Mouse (Mus musculus) heart, embryonic 13.5 days (tissue): ENCODE data around the gene Pld1. TPM values are rescaled to one million over a fixed set of nuclear protein-coding genes. Genes with fewer than 3 reads are reported as not detected.

ENCODE experiments used
- ATAC-seq: fragments of 200-750 bp; cut with Nextera tagmentation; 2 replicates; pipeline ENCODE4 v1.8.0; 2017; ENCODE audit warnings: moderate TSS enrichment; ENCODE audit not compliant: insufficient number of reproducible peaks, low FRiP score, low TSS enrichment; ENCODE audit errors: extremely low read depth
- H3K27ac ChIP-seq: fragments of 300-500 bp; sonication (generic); replicated peaks from 2 replicates; pipeline ENCODE4 v1.5.1; 2015; ENCODE audit warnings: moderate library complexity, mild to moderate bottlenecking, inconsistent platforms
- H3K27me3 ChIP-seq: fragments of 300-500 bp; sonication (generic); replicated peaks from 2 replicates; pipeline ENCODE4 v1.6.1; 2015; ENCODE audit warnings: mild to moderate bottlenecking, inconsistent platforms
- H3K36me3 ChIP-seq: fragments of 300-500 bp; sonication (generic); 2 replicates; pipeline ENCODE4 v1.6.1; 2015; ENCODE audit warnings: mild to moderate bottlenecking, inconsistent platforms
- H3K4me1 ChIP-seq: fragments of 300-500 bp; sonication (generic); 2 replicates; pipeline ENCODE4 v1.6.1; 2015; ENCODE audit warnings: inconsistent platforms
- H3K4me2 ChIP-seq: fragments of 300-500 bp; sonication (generic); 2 replicates; pipeline ENCODE4 v1.6.1; 2015; ENCODE audit warnings: inconsistent platforms, mild to moderate bottlenecking, moderate library complexity
- H3K4me3 ChIP-seq: fragments of 300-500 bp; sonication (generic); 2 replicates; pipeline ENCODE4 v1.5.1; 2015; ENCODE audit warnings: moderate library complexity, mild to moderate bottlenecking, inconsistent platforms
- H3K9ac ChIP-seq: fragments of 300-500 bp; sonication (generic); 2 replicates; pipeline ENCODE4 v1.6.1; 2015; ENCODE audit warnings: inconsistent platforms, mild to moderate bottlenecking, moderate library complexity
- H3K9me3 ChIP-seq: fragments of 300-500 bp; sonication (generic); 2 replicates; pipeline ENCODE4 v1.6.1; 2016; ENCODE audit warnings: inconsistent platforms
- WGBS: fragments of 180-500 bp; shearing (Covaris S2); methylation state at CpG from one replicate; pipeline ENCODE4 v1.1.7; 2015; ENCODE audit warnings: mixed read lengths; 5-methylcytosine and 5-hydroxymethylcytosine counted together
- polyA plus RNA-seq: library from polyadenylated mRNA; unstranded; fragments of >200 nt; fragmentation: Nextera tagmentation; extraction: Ambion mirVana; gene quantifications from 2 replicates; pipeline ENCODE4 v1.2.1, GENCODE M21; 2015

Pld1 gene
- polyA plus RNA-seq, 1 experiment from 2014 or later, result 4.1 TPM

DNA sequence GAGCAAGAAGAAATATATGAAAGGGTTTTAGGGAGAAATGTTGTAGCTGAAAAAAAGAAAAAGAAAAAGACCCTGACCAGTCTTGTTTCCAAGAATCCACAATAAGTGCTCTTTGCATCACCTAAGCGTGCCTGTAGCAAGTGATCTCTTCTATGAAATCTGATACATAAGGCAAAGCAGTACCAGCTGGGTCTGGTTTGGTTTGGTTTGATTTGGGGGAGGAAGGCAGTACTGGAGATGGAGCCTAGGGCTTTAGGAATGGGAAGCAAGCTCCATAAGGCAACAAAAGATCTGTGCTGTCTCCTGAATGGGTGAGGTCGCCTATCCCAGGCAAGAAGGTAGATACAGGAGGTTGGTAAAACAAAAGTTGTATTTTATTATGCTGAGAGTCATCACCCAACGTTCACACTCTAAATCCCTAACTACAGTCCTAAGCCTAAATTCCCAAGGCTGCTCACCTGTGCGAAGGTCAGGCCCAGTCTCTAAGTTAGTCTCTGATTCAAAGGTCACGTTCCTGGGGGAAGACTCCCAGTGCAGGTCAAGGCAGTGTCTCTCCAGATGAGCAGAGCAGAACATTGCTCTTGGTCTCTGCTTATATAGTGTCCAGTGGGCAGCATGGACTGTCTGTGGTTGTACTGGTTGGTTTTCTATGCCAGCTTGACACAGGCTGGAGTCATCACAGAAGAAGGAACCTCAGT, 10.8 kb downstream of the Pld1 start:
- Histone ChIP-seq H3K4me1 (no peaks in the 10 kb centered on the region), H3K9me3 (no peaks in the 10 kb centered on the region)
- WGBS, result 79% methylated on average over 5 of the region's 5 CpGs

DNA sequence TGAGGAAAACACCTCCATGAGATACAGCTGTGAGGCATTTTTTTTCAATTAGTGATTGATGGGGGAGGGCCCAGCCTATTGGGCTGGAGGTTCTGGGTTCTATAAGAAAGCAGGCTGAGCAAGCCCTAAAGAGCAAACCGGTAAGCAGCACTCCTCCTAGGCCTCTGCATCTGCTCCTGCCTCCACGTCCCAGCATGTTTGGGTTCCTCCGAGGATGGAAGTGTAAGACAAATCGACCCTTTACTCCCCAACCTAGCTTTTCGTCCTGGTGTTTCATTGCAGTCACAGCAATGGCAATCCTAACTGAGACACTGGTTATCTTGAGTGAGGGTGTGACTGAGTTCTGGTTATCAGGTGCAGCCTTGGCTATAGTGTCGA, 11.4 kb downstream of the Pld1 start:
- no peaks in the 10 kb centered on the region for H3K4me1 ChIP-seq
- H3K27ac ChIP-seq, result no peak overlapping the region
- H3K36me3 ChIP-seq, result peaks cover 13% of the 10 kb centered on the region; the same call in 1 of the 2 replicates
- no peak overlapping the region for H3K9ac ChIP-seq
- ATAC-seq, result no peak
- no peak overlapping the region for H3K4me2 ChIP-seq
- H3K4me3 ChIP-seq, result no peak overlapping the region
- WGBS, result 66% methylated on average over 6 of the region's 6 CpGs
- H3K27me3 ChIP-seq, result no peaks in the 10 kb centered on the region
- H3K9me3 ChIP-seq, result no peaks in the 10 kb centered on the region

More for the DNA sequence above, 10.8 kb downstream of the Pld1 start:
- ATAC-seq, result no peak
- no peak overlapping the region for H3K4me3 ChIP-seq
- no peaks in the 10 kb centered on the region for H3K27me3 ChIP-seq
- H3K27ac ChIP-seq, result no peak overlapping the region
- peaks cover 13% of the 10 kb centered on the region; the same call in 1 of the 2 replicates for H3K36me3 ChIP-seq
- H3K9ac ChIP-seq, result no peak overlapping the region
- H3K4me2 ChIP-seq, result no peak overlapping the region

DNA sequence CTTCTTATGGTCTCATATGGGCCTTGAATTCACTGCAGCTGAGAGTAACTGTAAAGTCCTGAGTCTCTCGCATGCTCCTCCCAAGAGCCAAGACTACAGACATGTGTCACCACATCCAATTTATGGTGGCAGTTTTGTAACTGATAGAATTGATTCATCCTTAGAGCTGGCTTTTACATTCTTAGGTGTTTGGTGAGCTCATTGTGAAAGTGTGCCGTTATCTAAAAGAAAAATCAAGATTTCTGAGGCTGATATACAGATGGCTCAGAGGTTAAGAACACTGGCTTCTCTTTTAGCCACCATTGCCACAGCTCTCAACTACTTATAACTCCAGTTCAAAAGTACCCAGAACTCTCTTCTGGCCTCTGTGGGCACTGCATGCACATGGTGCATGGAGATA, 12.2 kb downstream of the Pld1 start:
- Histone ChIP-seq H3K27me3 (no peaks in the 10 kb centered on the region), H3K27ac (no peak overlapping the region), H3K36me3 (peaks cover 13% of the 10 kb centered on the region; the same call in 1 of the 2 replicates), H3K4me1 (no peaks in the 10 kb centered on the region), H3K9ac (no peak overlapping the region), H3K9me3 (no peaks in the 10 kb centered on the region), H3K4me2 (no peak overlapping the region), H3K4me3 (no peak overlapping the region)
- WGBS, result 84% methylated on average over 2 of the region's 2 CpGs
- no peak for ATAC-seq

DNA sequence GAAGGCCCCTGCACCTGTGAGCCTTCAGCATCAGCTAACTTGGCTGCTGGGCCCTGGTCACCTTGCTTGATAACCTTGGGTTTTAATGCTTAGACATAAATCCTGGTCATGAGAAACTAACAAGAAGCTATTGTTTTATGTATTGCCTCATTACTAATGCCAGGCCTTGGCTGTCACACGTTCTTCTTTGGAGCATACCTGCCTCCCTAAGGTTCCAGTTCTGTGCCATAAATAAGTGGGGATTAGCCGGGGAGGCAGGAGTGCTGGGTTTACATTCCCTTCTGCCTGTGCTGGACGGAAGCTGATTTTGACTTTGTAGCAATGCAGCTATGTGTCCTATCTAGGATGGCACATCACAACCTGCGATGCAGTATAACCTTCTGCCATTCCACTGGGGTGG, 13.2 kb downstream of the Pld1 start:
- H3K4me1 ChIP-seq, result no peaks in the 10 kb centered on the region
- no peaks in the 10 kb centered on the region for H3K9me3 ChIP-seq
- no peak overlapping the region for H3K9ac ChIP-seq
- no peak overlapping the region for H3K4me2 ChIP-seq
- H3K36me3 ChIP-seq, result peaks cover 13% of the 10 kb centered on the region; the same call in 1 of the 2 replicates
- WGBS, result 75% methylated on average over 4 of the region's 4 CpGs
- no peaks in the 10 kb centered on the region for H3K27me3 ChIP-seq
- no peak for ATAC-seq
- no peak overlapping the region for H3K4me3 ChIP-seq
- H3K27ac ChIP-seq, result no peak overlapping the region

DNA sequence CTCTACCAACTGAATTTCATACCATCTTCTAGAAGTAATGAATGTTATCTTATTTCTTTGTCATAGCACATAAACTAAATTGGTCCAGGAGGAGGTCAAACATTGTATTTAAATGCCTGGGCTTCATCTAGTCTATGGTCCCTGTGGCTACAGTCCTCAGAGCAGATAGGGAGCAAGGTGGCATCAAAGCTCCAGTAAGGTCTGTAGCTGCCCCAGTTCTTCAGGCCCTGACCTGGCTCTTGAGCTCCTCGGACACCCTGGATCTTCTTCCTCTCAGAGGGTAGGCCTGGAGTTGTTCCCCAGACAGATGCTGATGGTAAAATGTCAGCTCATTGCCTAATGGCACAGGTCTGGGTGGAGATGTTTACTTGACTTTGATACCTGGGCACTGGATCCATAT, 17.5 kb downstream of the Pld1 start:
- no peak overlapping the region for H3K27ac ChIP-seq
- H3K4me3 ChIP-seq, result no peak overlapping the region
- no peaks in the 10 kb centered on the region for H3K9me3 ChIP-seq
- ATAC-seq, result no peak
- peaks cover 13% of the 10 kb centered on the region; the same call in 1 of the 2 replicates for H3K36me3 ChIP-seq
- WGBS, result 91% methylated on average over 1 of the region's 1 CpGs
- no peak overlapping the region for H3K4me2 ChIP-seq
- H3K9ac ChIP-seq, result no peak overlapping the region
- H3K4me1 ChIP-seq, result no peaks in the 10 kb centered on the region
- no peaks in the 10 kb centered on the region for H3K27me3 ChIP-seq

DNA sequence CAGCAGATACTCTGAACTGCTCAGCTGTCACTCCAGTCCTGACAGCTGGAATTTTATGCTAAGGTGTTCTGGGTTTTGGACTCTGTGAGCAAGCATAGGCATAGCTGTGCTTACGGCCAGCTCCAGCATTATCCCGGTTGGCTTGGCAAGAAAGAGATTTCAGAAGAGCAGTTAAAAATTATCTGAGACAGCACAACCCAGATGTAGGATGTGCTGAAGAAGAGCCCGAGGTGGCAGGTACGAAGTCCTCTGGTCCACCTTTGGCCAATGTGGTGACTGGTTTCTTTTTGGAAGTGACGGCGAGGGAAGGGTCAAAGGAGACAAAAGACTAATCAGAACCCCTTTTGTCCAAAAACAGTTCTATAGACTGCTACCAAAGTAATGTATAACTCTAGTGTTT, 20.7 kb downstream of the Pld1 start:
- no peak overlapping the region for H3K4me3 ChIP-seq
- H3K4me2 ChIP-seq, result no peak overlapping the region
- no peaks in the 10 kb centered on the region for H3K9me3 ChIP-seq
- 87% methylated on average over 6 of the region's 6 CpGs for WGBS
- H3K36me3 ChIP-seq, result no peaks in the 10 kb centered on the region
- no peaks in the 10 kb centered on the region for H3K4me1 ChIP-seq
- no peak for ATAC-seq
- no peak overlapping the region for H3K9ac ChIP-seq
- no peaks in the 10 kb centered on the region for H3K27me3 ChIP-seq
- no peak overlapping the region for H3K27ac ChIP-seq

DNA sequence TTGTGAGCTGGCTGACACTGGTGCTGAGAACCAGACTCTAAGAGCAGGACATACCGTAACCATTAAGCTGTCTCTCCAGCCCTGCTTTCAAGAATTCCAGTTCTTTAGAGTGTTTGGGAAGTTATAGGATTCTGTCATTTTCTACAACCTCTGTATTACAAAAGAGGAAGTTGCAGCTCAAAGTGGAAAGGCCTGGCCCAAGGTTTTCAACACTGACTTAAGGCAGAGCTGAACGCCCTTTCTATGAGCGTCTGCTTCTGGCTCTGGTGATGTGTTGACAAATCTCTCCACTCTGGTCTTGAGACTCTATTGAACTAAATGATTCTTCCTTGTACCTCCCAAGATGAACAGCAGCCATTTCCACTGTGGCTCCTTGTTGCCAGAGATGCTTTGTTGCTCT, 22.7 kb downstream of the Pld1 start:
- no peaks in the 10 kb centered on the region for H3K4me1 ChIP-seq
- no peak overlapping the region for H3K27ac ChIP-seq
- ATAC-seq, result no peak
- no peak overlapping the region for H3K4me3 ChIP-seq
- H3K4me2 ChIP-seq, result no peak overlapping the region
- H3K27me3 ChIP-seq, result no peaks in the 10 kb centered on the region
- H3K9ac ChIP-seq, result no peak overlapping the region
- WGBS, result 58% methylated on average over 3 of the region's 3 CpGs
- H3K9me3 ChIP-seq, result no peaks in the 10 kb centered on the region
- no peaks in the 10 kb centered on the region for H3K36me3 ChIP-seq

DNA sequence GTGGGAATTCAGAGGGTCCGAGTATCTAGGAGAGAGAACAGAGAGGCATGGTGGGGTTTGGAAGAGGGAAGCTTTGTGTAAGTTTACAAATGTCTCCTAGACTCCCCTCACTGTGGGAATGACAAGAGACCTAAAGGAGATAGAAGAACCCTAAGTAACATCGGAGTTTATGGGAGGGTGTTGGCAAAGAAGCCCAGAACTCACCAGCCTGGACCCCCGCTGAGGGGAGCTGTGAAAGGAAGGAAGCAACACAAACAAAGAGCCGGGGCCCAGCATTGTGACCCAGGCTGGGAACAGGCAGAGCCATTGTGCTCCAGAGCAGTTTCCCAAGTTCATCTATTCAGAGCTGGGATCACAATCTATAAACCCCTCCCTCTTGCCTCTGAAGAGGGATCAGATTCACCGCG, 25.3 kb downstream of the Pld1 start:
- Histone ChIP-seq H3K4me2 (no peak overlapping the region), H3K4me1 (no peaks in the 10 kb centered on the region), H3K36me3 (no peaks in the 10 kb centered on the region), H3K27me3 (no peaks in the 10 kb centered on the region), H3K9me3 (no peaks in the 10 kb centered on the region), H3K27ac (no peak overlapping the region), H3K4me3 (no peak overlapping the region), H3K9ac (no peak overlapping the region)
- no peak for ATAC-seq
- 39% methylated on average over 6 of the region's 6 CpGs for WGBS

DNA sequence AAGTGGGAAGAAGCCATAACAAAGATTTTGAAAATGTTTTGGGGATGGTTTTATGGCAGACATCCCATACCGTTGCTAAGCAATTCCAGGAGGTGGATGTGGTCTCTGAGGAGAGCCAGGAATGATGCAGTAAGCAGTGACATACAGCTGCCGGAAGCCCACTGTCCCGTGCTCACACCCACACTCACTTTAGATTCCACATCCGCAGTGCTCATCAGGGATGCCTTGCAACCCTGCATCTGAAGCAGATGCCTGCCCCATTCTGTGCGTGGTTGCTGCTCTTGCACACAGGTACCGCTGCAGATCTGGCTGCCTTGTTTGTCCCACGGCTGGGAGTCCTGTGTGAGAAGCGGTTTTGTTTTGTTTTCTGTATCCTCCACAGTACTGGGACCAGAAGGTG, 30.2 kb downstream of the Pld1 start:
- no peaks in the 10 kb centered on the region for H3K27me3 ChIP-seq
- H3K4me1 ChIP-seq, result no peaks in the 10 kb centered on the region
- no peaks in the 10 kb centered on the region for H3K9me3 ChIP-seq
- 78% methylated on average over 8 of the region's 8 CpGs for WGBS
- no peak overlapping the region for H3K4me2 ChIP-seq
- no peak overlapping the region for H3K27ac ChIP-seq
- no peak overlapping the region for H3K9ac ChIP-seq
- ATAC-seq, result no peak
- no peak overlapping the region for H3K4me3 ChIP-seq
- no peaks in the 10 kb centered on the region for H3K36me3 ChIP-seq

DNA sequence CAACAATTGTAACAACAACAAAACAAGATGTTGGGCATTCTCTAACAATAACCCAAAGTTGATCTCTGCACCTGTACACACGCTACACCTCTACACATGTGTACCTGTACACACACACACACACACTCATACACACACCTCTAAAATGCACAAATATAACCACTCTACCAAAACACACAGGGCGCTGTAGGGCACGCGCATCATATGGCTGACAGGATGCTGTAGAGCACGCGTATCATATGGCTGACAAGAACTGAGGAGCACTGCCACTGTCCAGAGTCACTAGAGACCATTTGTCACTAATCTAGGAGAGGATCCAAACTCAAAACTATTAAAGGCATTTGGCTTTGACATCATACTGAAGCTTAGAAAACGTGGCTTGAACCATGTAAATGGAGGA, 35.4 kb downstream of the Pld1 start:
- no peak overlapping the region for H3K27ac ChIP-seq
- no peaks in the 10 kb centered on the region for H3K4me1 ChIP-seq
- H3K36me3 ChIP-seq, result 0 out of 2 replicates have a peak, but pooled peaks cover 2% of the 10 kb centered on the region
- no peaks in the 10 kb centered on the region; the same call in 1 of the 2 replicates for H3K9me3 ChIP-seq
- ATAC-seq, result no peak
- H3K4me2 ChIP-seq, result no peak overlapping the region
- no peak overlapping the region for H3K9ac ChIP-seq
- WGBS, result 81% methylated on average over 7 of the region's 7 CpGs
- no peaks in the 10 kb centered on the region for H3K27me3 ChIP-seq
- no peak overlapping the region for H3K4me3 ChIP-seq

DNA sequence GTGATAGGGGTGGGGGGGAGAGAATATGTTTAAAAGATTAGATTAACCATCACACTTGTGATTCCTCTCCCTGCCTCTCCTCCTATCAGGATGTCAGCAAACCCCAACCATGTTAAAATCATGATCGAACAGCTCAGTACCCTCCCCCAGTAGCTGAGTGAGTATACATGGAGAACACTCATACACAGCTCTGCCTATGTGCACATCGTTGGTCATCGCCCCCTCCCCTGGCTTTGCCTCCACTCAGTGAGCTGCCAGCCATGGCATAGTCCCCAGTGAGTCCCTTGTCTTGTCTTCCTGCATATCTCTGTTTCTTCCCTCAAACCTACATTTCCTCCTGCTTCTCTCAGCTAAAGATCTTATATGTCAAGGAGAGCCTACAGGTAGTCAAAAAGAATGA, 36.5 kb downstream of the Pld1 start:
- no peak overlapping the region for H3K27ac ChIP-seq
- 81% methylated on average over 3 of the region's 3 CpGs for WGBS
- no peak overlapping the region for H3K4me2 ChIP-seq
- no peaks in the 10 kb centered on the region; the same call in 1 of the 2 replicates for H3K9me3 ChIP-seq
- no peaks in the 10 kb centered on the region for H3K27me3 ChIP-seq
- H3K36me3 ChIP-seq, result 0 out of 2 replicates have a peak, but pooled peaks cover 2% of the 10 kb centered on the region
- no peak overlapping the region for H3K9ac ChIP-seq
- ATAC-seq, result no peak
- no peaks in the 10 kb centered on the region for H3K4me1 ChIP-seq
- no peak overlapping the region for H3K4me3 ChIP-seq

DNA sequence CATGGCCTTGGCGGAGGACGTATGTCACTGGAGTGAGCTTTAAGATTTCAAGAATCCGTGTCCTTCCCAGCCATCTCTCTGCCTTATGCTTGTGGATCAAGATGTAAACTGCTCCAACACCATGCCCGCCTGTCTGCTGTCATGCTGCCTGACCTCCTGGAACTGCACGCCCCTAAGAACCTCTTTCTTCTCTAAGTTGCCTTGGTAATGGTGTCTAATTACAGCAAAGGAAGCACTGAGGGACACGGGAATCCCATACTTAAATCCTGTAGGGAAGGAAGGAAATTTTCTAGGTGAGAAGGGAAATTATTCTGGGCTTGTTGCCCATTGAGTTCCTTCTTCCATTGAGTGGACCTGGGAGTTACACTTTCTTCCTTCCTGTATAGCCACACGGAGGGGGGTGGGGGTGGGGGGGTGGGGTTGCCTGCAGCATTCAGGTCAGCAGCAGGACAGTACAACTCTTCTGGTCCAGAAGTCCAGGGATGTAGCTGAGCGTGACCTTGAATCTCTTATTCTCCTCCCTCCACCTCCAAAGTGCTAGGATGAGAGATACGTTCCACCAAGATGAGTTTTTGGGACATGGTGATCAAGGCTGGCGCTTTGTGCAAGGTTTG, 38.5 kb downstream of the Pld1 start:
- Histone ChIP-seq H3K4me1 (peaks cover under 1% of the 10 kb centered on the region; the same call in 1 of the 2 replicates), H3K9me3 (no peaks in the 10 kb centered on the region; the same call in 1 of the 2 replicates), H3K27ac (0 out of 2 replicates have a peak overlapping the region, but pooled peaks have one; percentile 8), H3K27me3 (no peaks in the 10 kb centered on the region), H3K36me3 (0 out of 2 replicates have a peak, but pooled peaks cover 2% of the 10 kb centered on the region), H3K4me3 (no peak overlapping the region), H3K9ac (no peak overlapping the region), H3K4me2 (no peak overlapping the region)
- 72% methylated on average over 10 of the region's 10 CpGs for WGBS
- ATAC-seq, result no peak
